Mouse (Mus musculus): Measurements from ENCODE around the gene Ooep.
A peak's percentile ranks its signal among the peaks of the same experiment; 100 is the strongest.
"Not testable (repeated sequence)": the region's sequence is repeated elsewhere in the genome, so short reads cannot be mapped to it uniquely, and the experiment has no call there.

Gene Ooep

DNA sequence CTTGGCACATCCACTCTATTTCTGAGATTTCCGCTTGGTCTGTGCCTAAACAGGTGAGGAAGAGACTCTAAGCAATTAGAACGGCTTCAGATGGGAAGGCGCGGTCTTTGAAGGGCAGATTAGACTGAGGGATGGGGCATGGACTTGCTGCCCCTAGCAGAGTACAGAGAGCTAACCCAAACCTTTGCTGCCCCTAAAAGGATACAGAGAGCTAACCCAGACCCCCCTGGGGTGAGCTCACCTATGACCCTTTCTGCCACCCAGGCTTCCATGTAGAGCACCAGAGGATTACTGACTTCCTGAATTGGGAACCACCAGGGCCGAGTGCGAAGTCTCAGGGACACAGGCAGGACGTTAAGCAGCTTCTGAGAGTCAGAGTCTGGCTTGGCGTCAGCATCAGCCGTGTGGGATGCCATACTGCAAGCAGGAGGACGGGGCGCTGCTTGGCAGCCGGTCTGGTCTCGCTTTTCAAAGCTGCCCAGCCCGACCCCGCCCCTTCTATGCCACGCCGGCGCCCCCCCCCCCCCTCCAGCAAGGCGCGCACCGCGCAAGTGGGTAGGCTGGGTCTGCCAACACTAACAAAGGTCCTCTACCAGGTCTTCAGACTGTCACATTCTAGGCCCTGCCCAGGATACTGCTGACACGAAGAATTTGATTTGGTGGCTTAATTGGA lies at the start of gene Ooep:
TSS of gene Ooep (minus strand) at position 613 of the 673 bp plus-strand sequence.
- DNase-seq = peak; percentile 72

DNA sequence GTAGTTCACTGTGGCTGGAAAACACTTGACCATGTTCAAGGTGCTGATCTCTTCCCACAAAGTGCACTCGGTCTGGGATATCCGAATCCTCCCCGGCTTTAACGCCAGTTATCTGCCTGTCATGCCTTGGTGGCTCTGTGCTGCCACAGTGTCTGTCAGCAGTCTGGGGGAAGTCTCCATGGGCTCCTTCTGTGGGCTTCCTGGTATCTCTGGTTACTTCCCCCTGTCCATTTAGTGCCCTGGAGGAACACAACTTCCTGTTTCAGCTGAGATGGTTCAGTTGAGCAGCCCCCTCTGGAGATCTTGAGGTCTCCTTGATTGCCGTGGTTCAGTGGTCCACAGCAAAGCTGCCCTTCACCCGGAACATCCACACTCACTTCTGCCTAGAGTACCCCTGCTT lies 49.7 kb upstream of the Ooep start:
- DNase-seq = no peak

DNA sequence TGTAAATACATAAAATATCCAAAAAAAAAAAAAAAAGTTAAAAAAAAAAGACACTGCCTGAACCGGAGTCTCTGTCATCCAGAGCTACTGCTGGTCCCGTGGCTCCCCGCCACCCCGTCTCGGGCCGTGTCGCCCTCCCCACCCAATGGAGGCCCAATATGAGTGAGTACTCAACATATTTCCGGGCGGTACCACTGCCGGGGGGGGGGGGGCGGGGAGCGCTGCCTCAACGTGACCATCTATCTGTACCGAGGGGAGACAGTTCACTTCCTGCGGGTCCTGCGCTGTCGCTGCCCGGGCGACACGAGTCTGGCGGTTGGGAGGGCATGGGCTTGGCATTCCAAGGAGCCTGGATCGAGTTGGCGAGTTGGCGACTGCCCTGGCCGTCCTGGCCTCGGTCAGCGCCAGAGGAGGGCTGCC lies 48.8 kb upstream of the Ooep start:
- DNase-seq = peak; percentile 24

DNA sequence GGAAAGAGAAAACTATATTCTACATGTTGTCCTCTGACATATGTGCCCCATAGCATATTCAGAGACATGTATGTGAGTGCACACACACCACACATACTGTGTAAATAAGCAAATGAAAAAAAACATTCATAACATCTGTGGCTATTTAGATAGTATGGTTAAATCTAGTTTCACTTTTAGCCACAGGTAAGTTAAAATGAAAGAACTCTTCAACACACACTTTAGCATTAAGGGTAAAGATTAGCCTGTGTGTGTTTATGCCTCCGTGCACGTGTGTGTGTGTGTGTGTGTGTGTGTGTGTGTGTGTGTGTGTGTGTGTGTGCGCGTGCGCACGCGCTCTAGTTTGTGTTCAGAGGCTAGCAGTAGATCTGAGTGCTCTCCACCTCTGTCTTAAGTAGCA lies 23.1 kb upstream of the Ooep start:
- DNase-seq = no peak

DNA sequence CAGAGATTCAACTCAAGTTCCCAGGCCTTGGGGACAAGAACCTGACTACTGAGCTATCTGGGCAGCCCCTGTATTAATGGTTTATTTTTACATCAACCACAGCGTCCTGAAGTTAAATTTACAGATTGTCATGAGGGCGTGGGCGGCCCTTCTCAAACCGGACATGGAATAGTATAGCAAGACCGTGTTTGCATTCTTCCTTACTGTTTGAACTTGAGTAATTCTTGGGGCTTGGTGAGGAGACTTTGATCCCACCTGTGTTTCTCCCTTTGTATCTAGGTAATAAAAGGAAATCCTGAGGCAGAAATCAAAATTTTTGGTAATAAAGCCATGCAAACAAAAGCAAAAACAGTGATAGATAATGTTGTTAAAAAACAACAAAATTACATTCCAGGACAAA lies 22.0 kb upstream of the Ooep start:
- DNase-seq = no peak

DNA sequence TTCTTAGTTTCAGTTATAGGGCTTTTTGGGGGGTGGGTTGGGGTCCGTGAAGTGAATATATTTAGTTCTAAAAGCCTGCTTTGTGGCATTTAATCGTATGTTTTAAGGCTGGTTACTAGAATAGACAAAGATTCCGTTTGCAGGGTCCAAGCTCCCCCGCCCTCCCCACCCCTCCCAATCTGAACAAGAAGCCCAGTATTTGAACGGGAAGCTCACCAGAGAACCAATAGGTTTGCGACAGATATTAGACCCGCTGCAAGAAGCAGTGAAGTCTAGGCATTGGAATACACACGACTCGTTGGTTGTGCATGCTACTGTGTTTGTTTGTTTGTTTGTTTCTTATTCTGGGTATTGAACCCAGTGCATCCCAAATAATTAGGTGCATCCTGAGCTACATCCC lies 18.0 kb upstream of the Ooep start:
- DNase-seq = no peak

DNA sequence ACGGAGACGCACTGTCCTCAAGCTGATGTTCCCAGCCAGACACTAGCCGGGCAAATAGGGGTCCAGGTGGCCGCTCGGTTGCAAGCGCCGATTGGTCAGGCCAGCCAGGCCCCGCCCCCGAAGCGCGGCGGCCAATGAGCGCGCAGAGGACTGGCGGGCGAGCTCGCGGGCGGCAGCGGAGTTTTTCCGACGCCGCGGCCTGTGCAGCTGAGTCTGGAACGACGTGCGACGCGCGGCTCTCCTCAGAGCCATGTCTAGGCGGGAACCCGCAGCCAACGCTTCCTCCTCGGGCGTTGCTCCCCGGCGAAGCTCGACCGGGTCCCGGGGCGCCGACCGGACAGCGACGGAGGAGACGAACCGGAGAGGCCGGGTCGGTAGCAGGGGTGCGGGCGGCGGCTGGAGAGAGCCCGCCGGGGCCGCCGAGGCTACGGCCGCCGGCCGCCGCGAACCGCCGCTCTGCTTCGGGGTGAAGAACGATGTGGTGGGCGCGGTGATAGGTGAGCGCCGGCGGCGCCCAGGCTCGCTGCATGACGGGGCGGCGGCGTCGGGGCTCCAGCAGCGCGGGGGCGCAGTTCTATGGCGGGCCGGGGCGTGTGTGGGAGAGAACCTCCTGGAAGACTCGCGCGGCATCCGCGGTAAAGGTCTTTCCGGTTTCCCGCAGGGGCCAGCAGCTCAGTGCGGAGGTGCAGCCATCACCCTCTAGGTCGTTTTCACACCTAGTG lies 17.3 kb upstream of the Ooep start, which contains the start of gene Ddx43:
TSS of gene Ddx43 (plus strand) at position 148 of the 722 bp plus-strand sequence.
- peak; percentile 86 for DNase-seq

DNA sequence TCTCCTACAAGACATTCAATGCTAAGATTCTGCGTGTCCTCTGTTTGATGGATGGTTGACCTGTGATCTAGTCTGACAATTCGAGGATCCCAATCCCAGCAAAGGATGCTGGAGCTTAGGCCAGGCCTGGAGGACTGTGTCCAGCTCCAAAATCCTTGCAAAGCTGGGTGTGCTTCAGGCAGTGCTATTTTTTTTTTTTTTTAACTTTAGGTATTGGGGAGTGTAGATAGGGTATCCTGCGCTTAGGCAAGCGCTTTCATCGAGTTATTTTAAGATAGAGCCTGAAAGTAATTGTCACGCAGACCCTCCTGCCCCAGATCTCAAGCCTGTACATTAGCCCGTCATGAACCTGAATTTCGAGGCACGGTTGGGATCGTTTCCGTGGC lies 16.7 kb upstream of the Ooep start:
- DNase-seq = no peak

DNA sequence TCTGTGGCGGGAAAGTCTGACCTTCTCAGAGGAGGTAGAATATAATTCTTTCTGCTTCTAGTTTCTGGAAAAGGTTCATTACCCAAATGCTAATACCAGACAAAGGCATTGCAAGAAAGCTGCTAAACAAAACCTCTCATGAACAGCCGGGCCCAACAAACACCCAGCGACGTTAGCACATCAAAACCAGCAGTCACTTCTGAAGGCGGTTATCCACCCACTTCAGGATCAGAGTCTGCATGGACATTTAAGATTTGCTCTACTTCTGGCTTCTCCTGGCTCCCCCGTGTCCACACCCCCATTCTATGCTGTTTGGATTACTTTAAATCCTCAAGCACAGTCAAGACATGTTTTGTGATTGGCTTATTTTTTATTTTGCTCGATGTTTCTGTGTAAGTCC lies 16.1 kb upstream of the Ooep start:
- DNase-seq = no peak

DNA sequence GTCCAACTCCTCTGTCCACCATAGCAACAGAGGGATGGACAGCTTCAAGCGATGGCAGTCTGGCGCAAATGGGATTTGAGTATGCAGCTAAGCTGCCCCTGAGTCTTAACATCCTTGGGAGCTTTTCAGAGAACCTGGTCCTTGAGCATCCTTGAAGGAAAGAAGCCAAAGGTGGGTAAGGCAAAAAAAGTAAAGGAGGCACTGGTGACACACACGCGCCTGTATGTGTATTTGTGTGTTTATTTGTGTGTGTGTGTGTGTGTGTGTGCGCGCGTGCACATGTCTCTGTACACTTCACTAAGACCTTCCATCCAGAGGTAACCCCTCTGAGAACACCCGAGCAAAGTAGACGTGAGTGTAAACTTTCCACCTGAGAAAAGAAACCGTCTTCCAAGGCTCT lies 15.2 kb upstream of the Ooep start:
- no peak for DNase-seq

DNA sequence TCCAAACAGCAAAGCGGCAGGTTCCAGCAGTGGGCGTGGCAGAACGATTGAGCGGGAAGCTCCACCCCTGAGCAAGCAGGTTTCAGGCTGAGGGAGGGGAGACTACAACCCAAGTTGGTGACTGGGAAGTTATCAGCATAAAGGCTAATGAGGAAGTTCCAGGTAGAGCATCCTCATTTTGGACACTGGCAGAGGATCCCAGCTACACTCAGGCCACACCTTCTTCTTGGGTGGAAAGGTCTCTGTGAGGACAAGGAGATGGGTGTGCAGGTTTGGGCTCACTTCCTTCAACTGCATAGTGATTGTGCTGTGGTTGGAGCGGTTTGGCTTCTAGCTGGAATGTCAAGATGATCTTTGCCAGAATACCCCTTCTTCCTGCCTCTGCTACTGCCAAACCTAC lies 11.5 kb upstream of the Ooep start:
- no peak for DNase-seq

DNA sequence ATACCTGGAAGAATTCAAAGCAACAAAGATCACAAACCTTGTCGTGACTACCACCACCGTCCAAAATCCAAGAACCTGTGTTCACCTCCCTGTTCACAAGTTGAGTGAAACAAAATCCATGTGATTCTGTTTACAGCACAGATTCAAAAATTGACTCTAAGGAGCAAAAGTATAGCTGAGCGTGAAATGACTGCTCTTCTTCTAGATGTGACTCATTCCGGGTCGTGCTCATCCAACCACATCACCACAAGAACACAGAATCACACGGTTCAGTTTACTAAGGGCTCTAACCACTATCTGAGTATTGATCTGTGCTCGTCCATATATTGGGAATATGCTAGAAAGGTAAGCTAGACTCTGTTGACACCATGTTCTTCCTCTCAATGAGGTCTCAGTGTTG lies 8.4 kb upstream of the Ooep start:
- DNase-seq = no peak

DNA sequence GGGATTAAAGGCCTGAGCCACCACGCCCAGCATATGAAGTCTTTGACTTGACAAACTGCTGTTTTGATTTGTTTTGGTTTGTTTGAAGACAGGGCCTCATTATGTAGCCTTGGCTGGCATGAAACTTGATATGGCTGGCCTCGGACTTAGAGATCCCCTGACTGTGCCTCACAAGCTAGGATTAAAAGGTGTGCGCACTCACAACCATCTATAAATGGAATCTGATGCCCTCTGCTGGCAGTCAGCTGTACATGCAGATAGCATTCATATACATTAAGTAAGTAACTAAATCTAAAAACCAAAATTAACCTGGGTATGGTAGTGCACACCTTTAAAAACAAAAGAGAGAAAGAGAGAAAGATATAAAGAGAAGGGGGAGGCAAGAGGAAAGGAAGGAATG lies 7.4 kb upstream of the Ooep start:
- peak; percentile 52 for DNase-seq

DNA sequence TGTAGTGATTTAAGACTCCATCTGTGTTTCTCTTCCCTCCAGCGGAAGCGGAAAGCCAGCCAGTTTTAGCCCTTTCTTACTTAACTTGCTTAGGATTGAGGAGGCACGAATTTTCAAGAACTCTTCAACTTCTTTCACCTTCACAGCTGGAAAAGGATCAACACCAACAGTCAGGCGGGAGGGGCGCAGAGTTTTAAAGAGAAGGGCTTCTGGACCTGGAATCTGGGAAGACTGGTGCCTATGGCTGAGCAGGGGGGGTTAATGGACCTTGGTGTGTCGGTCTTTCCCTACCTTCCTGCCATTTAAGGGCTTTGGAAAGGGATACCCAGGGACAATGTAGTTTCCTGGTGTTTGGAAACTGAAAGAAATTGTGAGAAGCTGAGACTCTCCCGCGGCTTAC lies 979 bp downstream of the Ooep start:
- DNase-seq = no peak

DNA sequence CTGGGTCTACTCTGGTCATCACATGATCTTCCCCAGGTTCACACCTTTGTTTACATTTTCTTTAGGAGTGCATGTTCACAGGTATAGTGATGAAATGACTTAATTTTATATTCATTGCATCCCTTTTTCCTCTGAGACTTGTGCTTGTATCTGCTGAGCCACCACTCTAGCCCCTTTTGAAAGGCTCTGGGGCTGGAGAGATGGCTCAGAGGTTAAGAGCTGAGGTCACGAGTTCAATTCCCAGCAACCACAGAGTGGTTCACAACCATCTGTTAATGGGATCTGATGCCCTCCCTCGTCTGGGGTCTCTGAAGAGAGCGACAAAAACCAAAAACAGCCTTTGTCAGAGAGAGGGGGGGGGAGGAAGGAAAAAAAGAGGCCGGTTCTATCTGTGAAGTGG lies 3.0 kb downstream of the Ooep start:
- no peak for DNase-seq

DNA sequence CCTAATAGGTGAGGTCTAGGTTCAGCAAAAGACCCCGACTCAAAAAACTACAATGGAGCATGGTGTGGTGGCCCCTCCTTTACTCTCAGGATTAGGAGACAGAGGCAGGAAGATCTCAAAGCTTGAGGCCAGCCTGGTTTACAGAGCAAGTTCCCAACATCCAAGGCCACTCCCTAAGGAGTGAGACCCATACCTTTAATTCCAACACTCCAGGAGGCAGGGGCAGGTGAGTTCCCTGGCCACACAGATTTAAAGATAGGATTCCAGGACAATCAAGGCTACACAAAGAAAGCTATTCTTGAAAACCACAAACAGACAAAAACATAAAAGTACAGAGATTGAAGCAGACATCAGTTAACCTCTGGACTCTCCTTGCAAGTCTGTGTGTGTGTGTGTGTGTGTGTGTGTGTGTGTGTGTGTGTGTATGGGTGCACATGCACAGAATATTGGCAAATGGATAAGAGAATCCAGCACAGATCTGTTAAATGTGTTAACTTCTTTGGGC lies 3.6 kb downstream of the Ooep start:
- no peak for DNase-seq

DNA sequence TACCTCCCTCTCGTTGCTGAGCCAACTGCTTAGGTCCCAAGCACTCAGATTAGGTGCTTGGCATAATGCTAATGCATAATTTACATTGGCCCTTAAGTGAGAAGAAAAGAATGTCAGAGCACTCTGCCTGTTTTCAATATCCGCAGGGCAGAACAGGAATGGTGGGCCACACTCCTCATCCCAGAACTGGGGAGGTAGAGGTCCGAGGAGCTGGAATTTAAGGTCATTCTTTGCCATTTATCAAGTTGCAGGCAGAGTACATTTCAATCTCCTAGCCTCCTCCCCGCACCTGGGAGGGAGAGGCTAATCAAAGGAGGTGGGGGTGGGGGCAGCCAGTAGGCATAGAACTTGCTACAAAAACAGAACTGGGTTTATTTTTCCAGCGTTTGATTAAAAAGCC lies 4.1 kb downstream of the Ooep start:
- DNase-seq = no peak

DNA sequence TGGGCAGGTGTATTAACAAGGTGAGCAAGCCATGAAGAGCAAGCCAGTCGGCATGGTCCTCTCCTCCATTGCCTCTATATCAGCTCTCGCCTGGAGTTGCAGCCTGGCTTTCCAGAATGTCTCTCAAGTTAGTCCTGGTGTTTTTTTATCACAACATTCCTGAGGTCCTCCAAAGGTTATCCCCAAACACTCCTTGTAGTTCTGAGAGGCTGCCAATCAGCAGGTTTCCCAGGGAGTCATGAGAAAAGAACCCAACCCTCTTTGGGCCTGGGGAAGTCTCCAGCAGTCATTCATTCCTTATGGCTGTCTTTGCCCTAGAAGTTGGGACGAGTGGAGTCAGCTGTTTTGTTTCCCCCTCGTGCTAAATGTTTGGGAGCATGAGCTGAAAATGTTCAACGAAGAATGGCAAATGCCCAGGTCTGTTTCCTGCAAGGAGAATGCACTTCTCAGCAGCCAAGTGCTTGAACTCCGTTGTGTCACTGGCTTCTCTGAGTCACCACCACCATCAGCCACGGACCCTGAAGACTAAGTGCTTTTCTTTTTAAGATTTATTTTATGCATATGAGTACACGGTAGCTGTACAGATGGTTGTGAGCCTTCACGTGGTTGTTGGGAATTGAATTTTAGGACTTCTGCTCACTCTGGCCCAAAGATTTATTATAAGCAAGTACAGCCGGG lies 5.6 kb downstream of the Ooep start:
- no peak for DNase-seq

DNA sequence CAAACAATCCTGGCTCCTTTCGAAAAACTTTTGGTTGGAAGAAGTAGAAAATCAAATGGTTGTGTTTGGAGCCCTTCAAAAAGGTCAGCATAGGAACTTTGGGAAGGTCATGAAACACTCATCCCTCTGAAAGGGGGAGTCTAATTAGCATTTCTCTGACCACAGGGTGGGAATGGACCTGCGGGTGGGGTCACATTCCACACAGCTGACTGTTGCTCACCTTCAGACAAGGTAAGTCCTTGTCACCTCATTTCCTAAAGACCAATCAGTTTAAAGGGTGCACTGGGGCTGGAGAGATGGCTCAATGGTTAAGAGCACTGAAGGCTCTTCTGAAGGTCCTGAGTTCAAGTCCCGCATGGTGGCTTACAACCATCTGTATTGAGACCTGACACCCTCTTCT lies 7.1 kb downstream of the Ooep start:
- DNase-seq = no peak

DNA sequence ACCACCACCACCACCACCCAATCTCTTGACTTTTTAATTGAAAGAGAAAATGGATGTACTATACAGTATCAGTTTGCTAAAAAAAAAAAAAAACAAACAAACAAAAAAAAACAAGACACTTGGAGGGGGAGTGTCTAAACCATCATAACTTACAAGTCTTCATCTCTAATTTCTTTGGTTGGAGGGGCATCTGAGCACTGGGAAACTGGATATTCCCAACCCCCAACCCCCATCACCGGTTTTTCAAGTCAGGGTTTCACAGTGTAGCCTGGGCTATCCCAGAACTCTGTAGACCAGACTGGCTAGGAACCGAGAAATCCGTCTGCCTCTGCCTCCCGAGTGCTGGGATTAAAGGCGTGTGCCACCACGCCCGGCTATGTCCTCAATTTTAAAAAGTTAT lies 8.7 kb downstream of the Ooep start:
- no peak for DNase-seq

DNA sequence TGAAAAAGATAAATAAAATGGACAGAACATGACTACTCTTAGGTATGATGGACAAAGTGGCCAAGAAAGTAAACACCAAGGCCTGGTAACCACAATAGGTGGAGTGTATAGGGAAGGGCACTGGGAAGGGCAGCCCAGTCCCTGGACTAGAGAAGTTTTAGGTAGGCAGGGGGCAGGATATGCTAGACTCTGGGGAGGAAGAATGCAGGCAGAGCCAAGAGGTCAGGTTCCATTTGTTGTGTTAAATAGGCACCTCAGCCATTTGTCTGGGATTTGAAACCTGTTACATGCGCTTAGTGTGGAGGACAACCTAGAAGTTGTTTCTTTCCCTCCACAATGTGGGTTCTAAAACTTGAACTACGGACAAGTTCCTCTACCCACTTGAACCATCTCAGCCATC lies 9.2 kb downstream of the Ooep start:
- DNase-seq = no peak

DNA sequence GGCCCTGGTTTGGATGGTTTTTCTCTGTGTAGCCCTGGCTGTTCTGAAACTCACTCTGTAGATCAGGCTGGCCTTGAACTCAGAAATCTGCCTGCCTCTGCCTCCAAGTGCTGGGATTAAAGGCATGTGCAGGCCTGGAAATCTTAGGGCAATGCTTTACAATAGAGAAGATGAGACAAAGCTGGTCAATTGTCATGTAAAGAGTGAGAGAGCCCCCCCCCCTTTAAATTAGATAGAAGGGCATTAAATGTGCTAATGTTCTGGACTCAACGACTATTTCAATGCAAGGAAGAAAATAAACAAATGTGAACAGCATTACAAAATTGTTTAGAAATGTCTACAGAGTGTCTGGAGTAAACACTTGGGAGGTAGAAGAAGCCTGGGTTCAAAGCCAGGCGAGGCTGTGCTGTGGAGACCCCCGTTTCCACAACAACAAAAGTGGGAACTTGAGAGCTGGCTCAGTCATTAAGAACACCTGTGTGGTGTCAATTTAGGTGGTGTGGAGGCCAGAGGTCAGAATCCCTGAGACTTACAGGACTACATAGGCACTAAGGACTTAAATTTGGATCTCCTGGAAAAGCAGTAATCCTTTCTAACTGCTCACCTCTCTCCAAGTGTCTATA lies 9.7 kb downstream of the Ooep start:
- no peak for DNase-seq

DNA sequence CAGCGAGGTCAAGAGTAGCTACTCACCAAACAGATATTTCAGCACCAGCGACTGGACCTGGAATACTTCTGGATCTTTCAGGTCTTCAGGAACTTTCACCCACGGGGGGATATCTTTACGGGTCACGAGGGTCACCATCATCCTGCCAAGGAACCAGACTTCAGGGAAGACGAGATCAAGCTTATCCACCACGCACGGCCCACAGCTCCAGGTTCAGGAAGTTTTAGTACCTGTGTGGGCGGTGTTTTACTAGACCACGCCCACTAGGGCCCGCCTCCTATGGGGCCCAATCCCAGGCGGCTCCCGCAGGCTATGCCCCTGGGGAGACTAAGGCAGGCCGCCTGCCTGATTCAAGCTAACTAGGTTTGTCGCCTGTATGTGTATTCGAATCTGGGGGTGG lies 10.6 kb downstream of the Ooep start, which contains the start of gene Dppa5a:
TSS of gene Dppa5a (minus strand) at position 219 of the 400 bp plus-strand sequence.
- not testable (repeated sequence) for DNase-seq
